Mouse (Mus musculus) G1E (cell line): ENCODE measurements around the gene Col18a1.

Source experiments
- CTCF ChIP-seq: IDR thresholded peaks from 2 replicates; pipeline ENCODE4 v1.5.1; 2012; ENCODE audit warnings: low read depth, low read length, inconsistent platforms, mixed read lengths
- GATA1 ChIP-seq: IDR thresholded peaks from 2 replicates; pipeline ENCODE4 v1.6.1; 2012; ENCODE audit warnings: borderline replicate concordance, low read length, inconsistent platforms, mixed read lengths
- TAL1 ChIP-seq: conservative IDR thresholded peaks from 2 replicates; pipeline ENCODE4 v1.6.1; 2012; ENCODE audit warnings: low read depth, low read length, inconsistent platforms, mixed read lengths

GRCm38 (mm10) chr10:77147545-77147944, 18.8 kb downstream of the Col18a1 start:
- no peak for TF ChIP-seq CTCF
- no peak for TF ChIP-seq TAL1
- TF ChIP-seq GATA1, result no peak
